Mouse (Mus musculus) CH12F3 (cell line): Measurements from ENCODE around the gene Wdfy1.

Experiments
- in situ Hi-C: fragments of 300-500 bp; cut with MboI; formaldehyde crosslinking; loops from 2 replicates; pipeline ENCODE4 v1.14.3; 2020; ENCODE audit warnings: low sequenced_read_pairs

Wdfy1 gene

GRCm38 (mm10) chr1:79775927-79776458 lies at the start of gene Wdfy1, which contains the start of gene Mrpl44:
Gene Wdfy1, minus strand, starts transcription at chr1:79776143.
Gene Mrpl44, plus strand, starts transcription at chr1:79776018.
- in situ Hi-C loops: loop anchor here (25.0 kb wide), 1 partner anchor 736 kb away; no protein-coding TSS in a partner anchor

GRCm38 (mm10) chr1:79823951-79824633 lies 48.1 kb upstream of the Wdfy1 start:
- in situ Hi-C loops: no loop called here

- in situ Hi-C loops: no loop called here
These were observed 47.0 kb upstream of the Wdfy1 start for GRCm38 (mm10) chr1:79822806-79823525.

GRCm38 (mm10) chr1:79819296-79819879 lies 43.4 kb upstream of the Wdfy1 start:
- in situ Hi-C loops: no loop called here

GRCm38 (mm10) chr1:79815446-79815845 lies 39.5 kb upstream of the Wdfy1 start:
- in situ Hi-C loops: no loop called here

GRCm38 (mm10) chr1:79809447-79809846 lies 33.5 kb upstream of the Wdfy1 start:
- in situ Hi-C loops: no loop called here

GRCm38 (mm10) chr1:79806865-79807264 lies 30.9 kb upstream of the Wdfy1 start:
- in situ Hi-C loops: no loop called here

GRCm38 (mm10) chr1:79803614-79804013 lies 27.7 kb upstream of the Wdfy1 start:
- in situ Hi-C loops: no loop called here

- in situ Hi-C loops: no loop called here
These were observed 27.0 kb upstream of the Wdfy1 start for GRCm38 (mm10) chr1:79802858-79803427.

GRCm38 (mm10) chr1:79797084-79797483 lies 21.1 kb upstream of the Wdfy1 start:
- in situ Hi-C loops: loop anchor here (25.0 kb wide), 1 partner anchor 715 kb away; no protein-coding TSS in a partner anchor

- in situ Hi-C loops: loop anchor here (25.0 kb wide), 1 partner anchor 726 kb away; no protein-coding TSS in a partner anchor
These were observed 10.5 kb upstream of the Wdfy1 start for GRCm38 (mm10) chr1:79786267-79786927.

GRCm38 (mm10) chr1:79782433-79782832 lies 6.5 kb upstream of the Wdfy1 start:
- in situ Hi-C loops: loop anchor here (25.0 kb wide), 1 partner anchor 730 kb away; no protein-coding TSS in a partner anchor

- in situ Hi-C loops: loop anchor here (25.0 kb wide), 1 partner anchor 734 kb away; no protein-coding TSS in a partner anchor
These were observed 2.1 kb upstream of the Wdfy1 start for GRCm38 (mm10) chr1:79778011-79778410.

- in situ Hi-C loops: no loop called here
These were observed 1.7 kb downstream of the Wdfy1 start for GRCm38 (mm10) chr1:79774164-79774780.

GRCm38 (mm10) chr1:79768231-79768630 lies 7.7 kb downstream of the Wdfy1 start:
- in situ Hi-C loops: no loop called here

- in situ Hi-C loops: no loop called here
These were observed 11.5 kb downstream of the Wdfy1 start for GRCm38 (mm10) chr1:79764483-79764882.

- in situ Hi-C loops: no loop called here
These were observed 11.9 kb downstream of the Wdfy1 start for GRCm38 (mm10) chr1:79764031-79764430.

GRCm38 (mm10) chr1:79762282-79763250 lies 13.4 kb downstream of the Wdfy1 start:
- in situ Hi-C loops: no loop called here

GRCm38 (mm10) chr1:79761917-79762271 lies 14.0 kb downstream of the Wdfy1 start:
- in situ Hi-C loops: no loop called here
